Mouse (Mus musculus) CH12.LX (cell line): ENCODE measurements around the gene Igf1r.

Experiments used
- CTCF ChIP-seq, 2 experiments: IDR thresholded peaks in 1 of 2; conservative IDR thresholded peaks in 1 of 2; 2 replicates each; pipeline ENCODE4 v1.5.1; 2011 to 2012; ENCODE audit warnings: low read depth in 2 of 2, low read length in 2 of 2, improper control_type of control experiment in 1 of 2, inconsistent platforms in 1 of 2, mild to moderate bottlenecking in 1 of 2, moderate library complexity in 1 of 2
- E2F4 ChIP-seq: IDR thresholded peaks from 2 replicates; pipeline ENCODE4 v1.6.1; 2011; ENCODE audit warnings: low read depth, low read length, improper control_type of control experiment; ENCODE audit not compliant: insufficient replicate concordance
- ELF1 ChIP-seq: IDR thresholded peaks from 2 replicates; pipeline ENCODE4 v1.6.1; 2014; ENCODE audit warnings: low read depth, mild to moderate bottlenecking, inconsistent platforms, low read length, improper control_type of control experiment
- KAT2A ChIP-seq: IDR thresholded peaks from 2 replicates; pipeline ENCODE4 v1.6.1; 2012; ENCODE audit warnings: low read length, improper control_type of control experiment, inconsistent platforms; ENCODE audit not compliant: insufficient replicate concordance
- MAX ChIP-seq: IDR thresholded peaks from 2 replicates; pipeline ENCODE4 v1.6.1; 2011; ENCODE audit warnings: low read length, improper control_type of control experiment
- MAZ ChIP-seq: IDR thresholded peaks from 2 replicates; pipeline ENCODE4 v1.6.1; 2012; ENCODE audit warnings: low read depth, mild to moderate bottlenecking, inconsistent platforms, low read length, improper control_type of control experiment, moderate library complexity
- MEF2A ChIP-seq: IDR thresholded peaks from 2 replicates; pipeline ENCODE4 v1.6.1; 2014; ENCODE audit warnings: low read depth, mild to moderate bottlenecking, inconsistent platforms, low read length, improper control_type of control experiment, borderline replicate concordance
- NRF1 ChIP-seq: IDR thresholded peaks from 2 replicates; pipeline ENCODE4 v1.6.1; 2014; ENCODE audit warnings: low read depth, mild to moderate bottlenecking, inconsistent platforms, low read length, improper control_type of control experiment, moderate library complexity
- POLR2A ChIP-seq: IDR thresholded peaks from 2 replicates; pipeline ENCODE4 v1.6.1; 2011; ENCODE audit warnings: low read depth, mild to moderate bottlenecking, improper control_type of control experiment, low read length
- POLR2AphosphoS2 ChIP-seq: IDR thresholded peaks from 2 replicates; pipeline ENCODE4 v1.6.1; 2011; ENCODE audit warnings: low read depth, low read length, improper control_type of control experiment
- RCOR1 ChIP-seq: conservative IDR thresholded peaks from 2 replicates; pipeline ENCODE4 v1.6.1; 2012; ENCODE audit warnings: low read depth, mild to moderate bottlenecking, inconsistent platforms, low read length, improper control_type of control experiment
- SMC3 ChIP-seq: IDR thresholded peaks from 2 replicates; pipeline ENCODE4 v1.6.1; 2011; ENCODE audit warnings: low read depth, low read length, improper control_type of control experiment
- ZNF384 ChIP-seq: IDR thresholded peaks from 2 replicates; pipeline ENCODE4 v1.6.1; 2012; ENCODE audit warnings: low read depth, low read length, improper control_type of control experiment, inconsistent platforms

DNA sequence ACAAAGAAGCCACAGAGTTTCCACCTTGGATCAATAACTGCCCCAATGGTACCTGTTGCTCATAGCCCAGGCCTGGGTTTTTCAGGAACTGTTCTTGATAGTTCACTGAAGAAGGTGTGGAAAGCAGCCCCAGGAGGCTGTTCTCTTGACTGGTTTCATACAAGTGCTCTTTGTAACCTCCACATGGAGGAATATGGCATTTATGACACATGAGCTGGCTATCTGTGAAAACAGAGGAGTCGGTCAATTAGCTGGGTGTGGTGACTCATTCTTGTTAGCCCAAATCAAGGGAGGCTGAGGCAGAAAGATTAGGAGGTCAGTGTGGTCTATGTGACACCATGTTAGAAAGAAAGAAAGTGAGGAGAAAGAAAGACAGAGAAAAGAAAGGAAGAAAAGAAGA is 5.7 kb upstream of the Igf1r start:
- TF ChIP-seq CTCF (conservative IDR thresholded peaks at IDR 0.05 in 1 of 2, IDR thresholded peaks at IDR 0.05 in 1 of 2; ENCODE audit: low read depth in 2 of 2, low read length in 2 of 2) (no peak), NRF1 (no peak), ZNF384 (no peak), MEF2A (no peak), SMC3 (no peak), KAT2A (no peak), POLR2AphosphoS2 (no peak), ELF1 (no peak), POLR2A (no peak), MAX (no peak), E2F4 (no peak), MAZ (no peak), RCOR1 (no peak)
